Mouse (Mus musculus) small intestine, adult 2 months (tissue): Measurements from ENCODE around the gene Efl1. TPM values are rescaled to one million over a fixed set of nuclear protein-coding genes. Genes with fewer than 3 reads are reported as not detected.

Experiments used
- H3K27ac ChIP-seq: fragments of 200-500 bp; 2 replicates; pipeline ENCODE4 v1.5.1; 2012; ENCODE audit warnings: low read depth, low read length, control low read depth, inconsistent platforms; ENCODE audit not compliant: insufficient read depth
- H3K27me3 ChIP-seq: fragments of 200-500 bp; 2 replicates; pipeline ENCODE4 v1.6.1; 2012; ENCODE audit warnings: mild to moderate bottlenecking, moderate library complexity, low read length, inconsistent platforms; ENCODE audit not compliant: control insufficient read depth, insufficient read depth
- H3K36me3 ChIP-seq: fragments of 200-500 bp; 2 replicates; pipeline ENCODE4 v1.6.1; 2012; ENCODE audit warnings: mild to moderate bottlenecking, low read length, control low read depth, inconsistent platforms; ENCODE audit not compliant: control insufficient read depth, insufficient read depth
- H3K4me1 ChIP-seq: fragments of 200-500 bp; 2 replicates; pipeline ENCODE4 v1.6.1; 2012; ENCODE audit warnings: low read length, inconsistent platforms, mixed read lengths; ENCODE audit not compliant: control insufficient read depth, insufficient read depth, insufficient read length
- H3K4me3 ChIP-seq: fragments of 200-500 bp; 2 replicates; pipeline ENCODE4 v1.5.1; 2012; ENCODE audit warnings: low read depth, mild to moderate bottlenecking, control low read depth, inconsistent platforms, low read length, moderate library complexity
- CTCF ChIP-seq: fragments of 200-500 bp; IDR thresholded peaks from 2 replicates; pipeline ENCODE4 v1.5.1; 2012; ENCODE audit warnings: low read depth, mild to moderate bottlenecking, control low read depth, inconsistent platforms, low read length, moderate library complexity, mixed read lengths; ENCODE audit not compliant: insufficient replicate concordance, insufficient read length; ENCODE audit errors: extremely low read depth
- POLR2A ChIP-seq: fragments of 200-500 bp; IDR thresholded peaks from 2 replicates; pipeline ENCODE4 v1.6.1; 2012; ENCODE audit warnings: low read depth, mild to moderate bottlenecking, control low read depth, inconsistent platforms, low read length, moderate library complexity
- WGBS: fragments of 180-500 bp; shearing (Covaris S2); methylation state at CpG from one replicate; pipeline ENCODE4 v1.1.7; 2018; 5-methylcytosine and 5-hydroxymethylcytosine counted together
- polyA plus RNA-seq: library from polyadenylated mRNA; depleted of rRNA; stranded (reverse); fragments of >200 nt; gene quantifications from 2 replicates; pipeline ENCODE4 v1.2.3, GENCODE M21; 2012

Efl1 gene
- polyA plus RNA-seq, 1 experiment: 3.1 TPM

DNA sequence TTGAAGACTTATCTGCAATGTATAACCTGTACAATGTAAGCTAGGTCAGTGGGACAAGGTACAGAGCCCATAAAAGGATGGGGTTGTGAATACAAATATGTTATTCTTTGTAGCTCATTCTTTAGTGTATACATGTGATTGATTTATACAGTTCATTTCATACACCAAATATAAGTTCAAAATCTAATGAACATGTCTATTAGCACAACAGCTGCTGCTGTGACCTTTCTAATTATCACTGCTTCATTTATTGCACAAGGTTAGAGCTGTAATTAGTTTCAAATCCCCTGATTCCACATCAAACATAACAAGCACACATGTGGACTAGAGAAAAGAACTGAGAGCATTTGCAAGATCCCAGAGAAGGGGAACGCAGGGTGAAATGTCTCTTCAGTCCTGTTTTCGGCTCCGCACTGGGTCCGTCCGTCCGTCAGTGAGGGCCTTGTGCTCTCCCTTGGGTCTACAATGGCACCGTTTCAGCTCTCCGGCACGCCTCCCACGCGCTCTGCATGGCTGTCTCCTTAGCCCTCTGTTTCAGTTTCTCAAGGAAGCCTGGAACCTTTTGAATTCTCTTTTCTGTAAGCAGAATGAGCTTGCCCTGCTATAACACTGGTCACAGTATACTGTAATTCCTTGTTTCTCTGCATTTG, 94.8 kb downstream of the Efl1 start:
- TF ChIP-seq CTCF (no peak), POLR2A (no peak)
- Histone ChIP-seq H3K36me3 (0 out of 2 replicates have a peak, but pooled peaks cover 5% of the 10 kb centered on the region), H3K4me3 (no peak overlapping the region), H3K27ac (no peak overlapping the region), H3K27me3 (no peaks in the 10 kb centered on the region), H3K4me1 (no peaks in the 10 kb centered on the region)
- WGBS: 86% methylated on average over 11 of the region's 11 CpGs

DNA sequence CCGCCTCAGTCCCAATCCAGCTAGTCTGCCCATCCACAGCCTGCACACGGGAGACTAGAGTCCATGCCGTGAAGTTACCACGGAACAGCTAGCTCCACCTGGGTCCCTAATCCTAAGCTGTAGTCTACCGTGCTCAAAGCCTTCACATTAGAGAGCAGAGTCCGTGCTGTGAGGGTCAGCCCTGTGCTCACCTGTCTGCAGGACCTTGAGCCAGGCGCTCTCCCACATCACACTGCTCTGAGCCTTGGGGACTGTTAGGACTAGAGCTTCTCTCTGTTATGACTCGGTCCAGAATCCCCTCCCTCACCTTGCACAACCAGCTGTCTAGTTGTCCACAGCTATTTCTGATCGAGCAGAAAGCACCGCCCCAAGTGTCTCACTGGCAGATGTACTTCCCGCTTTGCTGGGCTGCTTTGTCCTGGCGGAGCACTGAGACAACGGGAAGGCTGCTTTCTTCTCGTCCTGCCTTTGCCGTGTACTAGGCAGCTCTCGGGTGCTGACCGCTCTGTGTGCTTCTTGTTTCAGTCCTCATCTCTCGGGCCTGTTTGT, 95.8 kb downstream of the Efl1 start:
- Histone ChIP-seq H3K4me1 (peaks cover 1% of the 10 kb centered on the region; the same call in 1 of the 2 replicates), H3K27me3 (no peaks in the 10 kb centered on the region), H3K27ac (no peak overlapping the region), H3K4me3 (no peak overlapping the region), H3K36me3 (0 out of 2 replicates have a peak, but pooled peaks cover 5% of the 10 kb centered on the region)
- WGBS: 83% methylated on average over 18 of the region's 18 CpGs
- TF ChIP-seq CTCF (no peak), POLR2A (no peak)

GRCm38 (mm10) chr7:82748812-82749211, 100.4 kb downstream of the Efl1 start:
- 72% methylated on average over 2 of the region's 2 CpGs for WGBS
- no peak for TF ChIP-seq CTCF
- no peak for TF ChIP-seq POLR2A
- no peak overlapping the region for H3K4me3 ChIP-seq

DNA sequence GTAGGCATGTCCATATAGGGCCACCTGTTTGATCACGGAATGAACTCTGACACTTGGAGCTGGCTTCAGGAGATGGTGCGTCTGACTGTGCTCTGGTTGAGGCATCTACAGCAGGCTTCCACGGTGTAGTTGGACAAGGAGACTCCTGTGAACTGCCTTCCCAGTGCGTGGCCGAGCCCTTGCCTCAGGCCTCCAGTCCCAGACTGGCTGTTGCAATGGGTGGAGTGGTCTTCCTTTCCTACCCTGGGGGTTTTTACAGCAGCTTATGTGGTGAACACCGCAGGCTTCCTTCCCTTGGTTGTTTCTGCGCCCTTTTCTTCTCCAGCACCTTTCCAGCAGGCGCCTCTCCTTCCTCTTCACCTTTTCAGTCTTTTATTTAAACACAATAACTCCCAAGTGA, 100.8 kb downstream of the Efl1 start:
- Histone ChIP-seq H3K4me1 (peaks cover 1% of the 10 kb centered on the region; the same call in 1 of the 2 replicates), H3K27ac (no peak overlapping the region), H3K36me3 (peaks cover 30% of the 10 kb centered on the region), H3K27me3 (no peaks in the 10 kb centered on the region), H3K4me3 (no peak overlapping the region)
- TF ChIP-seq POLR2A (no peak), CTCF (no peak)
- 81% methylated on average over 8 of the region's 8 CpGs for WGBS

More at GRCm38 (mm10) chr7:82748812-82749211, 100.4 kb downstream of the Efl1 start:
- Histone ChIP-seq H3K4me1 (peaks cover 1% of the 10 kb centered on the region; the same call in 1 of the 2 replicates), H3K27ac (no peak overlapping the region), H3K27me3 (no peaks in the 10 kb centered on the region), H3K36me3 (peaks cover 27% of the 10 kb centered on the region)

DNA sequence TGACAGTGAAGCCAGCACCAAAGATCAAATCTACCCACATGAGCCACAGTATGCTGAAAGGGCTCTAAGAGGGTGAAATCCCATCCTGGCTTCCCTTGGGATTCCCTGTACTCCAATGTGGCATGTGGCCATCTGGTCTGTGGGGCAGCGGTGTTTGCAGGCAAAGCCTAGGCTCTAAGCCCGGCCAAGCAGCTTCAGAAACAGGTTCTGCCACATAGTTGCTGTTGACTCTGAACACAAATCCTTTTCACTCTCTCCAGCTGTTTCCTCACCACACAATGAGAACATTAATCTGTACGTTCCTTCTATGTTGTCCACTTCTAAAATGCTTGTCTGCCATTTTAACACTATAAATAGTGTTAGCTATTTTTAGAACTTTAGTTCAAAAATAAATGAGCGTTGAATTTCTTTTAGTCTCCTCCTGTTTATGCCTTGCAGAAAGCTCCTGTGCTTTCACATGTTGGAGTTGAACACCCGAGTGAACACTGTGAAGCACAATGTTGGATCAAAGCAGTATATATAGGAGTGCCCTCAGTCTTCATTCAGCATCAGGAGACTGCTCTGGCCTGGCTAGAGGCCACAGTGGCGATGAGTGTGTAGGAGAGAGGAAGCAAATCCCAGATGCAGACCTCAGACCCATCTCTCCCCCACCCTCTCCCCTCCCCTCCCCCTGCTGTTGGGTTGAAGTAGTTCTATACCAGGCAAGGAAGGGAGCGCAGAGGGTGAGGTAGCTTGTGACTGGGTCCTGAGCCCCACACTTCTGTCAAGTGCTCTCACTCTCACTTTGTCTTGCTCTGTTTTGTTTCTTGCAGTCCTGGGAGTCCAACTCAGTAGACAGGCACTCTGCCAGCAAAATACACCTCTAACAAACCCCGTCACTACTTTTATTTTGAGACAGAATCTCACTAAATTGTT, 104.0 kb downstream of the Efl1 start:
- WGBS: 69% methylated on average over 8 of the region's 8 CpGs
- peaks cover 40% of the 10 kb centered on the region for H3K36me3 ChIP-seq
- H3K27ac ChIP-seq: no peak overlapping the region
- H3K4me3 ChIP-seq: no peak overlapping the region
- H3K4me1 ChIP-seq: peaks cover 1% of the 10 kb centered on the region; the same call in 1 of the 2 replicates
- H3K27me3 ChIP-seq: no peaks in the 10 kb centered on the region
- TF ChIP-seq CTCF: no peak
- TF ChIP-seq POLR2A: no peak

GRCm38 (mm10) chr7:82755602-82756155, 107.3 kb downstream of the Efl1 start:
- no peaks in the 10 kb centered on the region for H3K27me3 ChIP-seq
- TF ChIP-seq CTCF (no peak), POLR2A (no peak)
- WGBS: 85% methylated on average over 8 of the region's 8 CpGs
- peaks cover 47% of the 10 kb centered on the region for H3K36me3 ChIP-seq
- H3K4me1 ChIP-seq: no peaks in the 10 kb centered on the region
- H3K27ac ChIP-seq: no peak overlapping the region
- H3K4me3 ChIP-seq: no peak overlapping the region

DNA sequence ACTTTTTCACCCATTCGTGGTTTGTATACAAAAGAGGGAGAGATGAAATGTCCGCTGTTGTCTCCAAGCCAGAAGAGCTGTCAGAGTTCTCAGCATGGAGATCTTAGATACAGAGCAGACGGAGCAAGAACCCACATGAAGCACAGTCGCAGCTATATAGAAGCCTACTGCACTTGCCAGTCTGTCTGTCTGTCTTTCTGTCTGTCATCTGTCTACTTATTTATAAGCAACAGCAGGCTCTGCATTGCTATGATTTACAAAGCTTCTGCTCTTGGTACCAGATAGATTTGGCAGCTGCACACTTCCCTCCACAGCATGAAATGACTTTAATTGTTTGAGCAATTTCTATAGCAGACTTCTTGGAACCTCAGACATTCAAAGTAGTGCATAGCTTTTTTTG, 110.1 kb downstream of the Efl1 start:
- 88% methylated on average over 4 of the region's 4 CpGs for WGBS
- H3K4me3 ChIP-seq: no peak overlapping the region
- no peaks in the 10 kb centered on the region for H3K4me1 ChIP-seq
- H3K27ac ChIP-seq: no peak overlapping the region
- no peak for TF ChIP-seq POLR2A
- TF ChIP-seq CTCF: no peak
- peaks cover 45% of the 10 kb centered on the region for H3K36me3 ChIP-seq
- H3K27me3 ChIP-seq: no peaks in the 10 kb centered on the region
